Mouse (Mus musculus) adipocyte (in vitro differentiated cells): ENCODE measurements around the gene Psmb6.
"Not testable (repeated sequence)": the region's sequence is repeated elsewhere in the genome, so short reads cannot be mapped to it uniquely, and the experiment has no call there.

Experiments used
- DNase-seq: peaks from one replicate; pipeline ENCODE4 v3.0.0-alpha.2; 2016; ENCODE audit warnings: low spot score

Gene Psmb6

DNA sequence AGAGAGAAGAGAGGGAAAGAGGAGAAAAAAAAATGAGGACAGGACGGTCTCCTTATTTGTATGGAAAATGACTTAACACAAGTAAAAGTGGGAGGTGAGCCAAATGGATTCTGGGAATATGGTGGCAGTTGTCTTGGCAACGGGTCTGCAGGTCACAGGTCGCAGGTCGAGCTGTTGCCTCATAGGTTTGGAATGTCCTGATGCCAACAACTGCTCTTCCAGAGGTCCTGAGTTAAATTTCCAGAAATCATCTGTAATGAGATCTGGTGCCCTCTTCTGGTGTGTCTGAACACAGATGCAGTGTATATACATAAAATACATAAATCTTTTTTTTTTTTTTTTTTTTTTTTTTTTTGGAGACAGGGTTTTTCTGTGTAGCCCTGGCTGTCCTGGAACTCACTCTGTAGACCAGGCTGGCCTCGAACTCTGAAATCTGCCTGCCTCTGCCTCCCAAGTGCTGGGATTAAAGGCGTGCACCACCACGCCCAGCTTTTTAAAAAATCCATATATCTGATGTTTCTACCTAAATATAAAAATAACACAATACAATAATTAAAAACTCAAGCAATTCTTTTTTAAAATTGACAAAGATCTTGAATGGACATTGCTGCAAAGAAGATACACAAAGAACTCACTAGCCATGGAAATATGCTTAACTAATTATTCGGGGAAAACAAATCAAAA lies 1.7 kb upstream of the Psmb6 start:
- DNase-seq = peak; percentile 77

DNA sequence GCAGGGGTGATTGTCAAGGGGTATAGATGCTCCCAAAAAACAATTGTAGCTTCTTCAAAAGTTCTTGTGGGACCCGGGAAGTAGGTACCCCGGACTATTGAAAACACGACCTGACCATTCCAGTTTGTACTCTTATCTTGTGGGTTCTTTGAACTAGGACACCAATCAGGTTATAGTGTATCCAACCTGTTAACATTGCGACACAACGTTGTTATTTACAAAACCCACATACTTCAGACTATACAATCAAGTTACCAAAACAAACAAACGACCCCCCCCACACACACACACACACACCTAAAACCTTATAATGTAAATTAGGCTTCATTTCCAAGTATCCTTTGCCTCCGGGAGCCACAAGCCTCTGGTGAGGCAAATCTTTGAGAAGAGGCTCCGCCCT lies 385 bp upstream of the Psmb6 start:
- no peak for DNase-seq

DNA sequence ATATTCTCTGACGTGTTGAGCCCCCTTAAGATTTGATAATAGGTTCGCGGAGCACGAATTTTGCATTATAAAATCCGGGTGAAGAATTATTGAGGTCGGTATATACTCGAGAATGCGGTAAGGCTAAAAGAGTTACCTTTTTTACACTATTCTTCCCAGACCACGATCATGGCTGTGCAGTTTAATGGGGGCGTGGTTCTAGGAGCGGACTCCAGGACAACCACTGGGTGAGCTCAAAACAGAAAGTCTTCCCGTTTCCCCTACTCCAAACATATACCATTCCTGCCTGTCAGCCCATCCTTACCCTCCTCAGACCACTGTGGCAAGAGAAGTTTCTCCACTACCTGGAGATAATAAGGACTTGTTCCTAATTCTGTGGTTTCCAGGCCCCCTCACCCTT lies 559 bp downstream of the Psmb6 start:
- no peak for DNase-seq

DNA sequence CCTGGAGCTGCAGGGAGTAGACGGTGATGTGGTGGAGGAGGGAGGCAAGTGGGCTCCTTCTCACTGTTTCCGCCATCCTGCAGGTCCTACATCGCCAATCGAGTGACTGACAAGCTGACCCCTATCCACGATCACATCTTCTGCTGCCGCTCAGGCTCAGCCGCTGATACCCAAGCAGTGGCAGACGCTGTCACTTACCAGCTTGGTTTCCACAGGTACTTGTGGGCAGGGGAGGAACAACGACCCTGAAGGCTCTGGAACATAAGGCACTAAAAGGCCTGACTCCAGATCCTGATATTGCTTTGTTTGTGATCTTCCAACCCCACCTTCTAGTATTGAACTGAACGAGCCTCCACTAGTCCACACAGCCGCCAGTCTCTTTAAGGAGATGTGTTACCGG lies 1.0 kb downstream of the Psmb6 start:
- no peak for DNase-seq

DNA sequence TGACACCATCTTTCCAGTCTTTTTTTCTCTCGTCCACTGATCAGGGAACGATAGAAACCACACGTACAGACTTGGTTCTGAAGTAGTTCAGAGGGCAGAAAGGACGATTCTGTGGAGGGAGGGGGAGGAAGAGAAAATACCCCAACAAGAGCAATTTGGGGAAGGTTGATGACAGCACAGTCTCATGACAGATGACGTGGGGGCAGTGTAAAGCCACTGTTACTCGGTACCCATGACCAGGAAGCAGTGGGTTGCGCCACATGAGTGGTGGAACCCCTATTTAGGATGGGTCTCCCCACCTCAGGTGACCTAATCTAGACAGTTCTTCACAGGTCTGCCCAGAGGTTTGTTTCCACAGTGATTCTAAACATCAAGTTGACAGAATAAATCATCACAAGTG lies 3.4 kb downstream of the Psmb6 start:
- no peak for DNase-seq

DNA sequence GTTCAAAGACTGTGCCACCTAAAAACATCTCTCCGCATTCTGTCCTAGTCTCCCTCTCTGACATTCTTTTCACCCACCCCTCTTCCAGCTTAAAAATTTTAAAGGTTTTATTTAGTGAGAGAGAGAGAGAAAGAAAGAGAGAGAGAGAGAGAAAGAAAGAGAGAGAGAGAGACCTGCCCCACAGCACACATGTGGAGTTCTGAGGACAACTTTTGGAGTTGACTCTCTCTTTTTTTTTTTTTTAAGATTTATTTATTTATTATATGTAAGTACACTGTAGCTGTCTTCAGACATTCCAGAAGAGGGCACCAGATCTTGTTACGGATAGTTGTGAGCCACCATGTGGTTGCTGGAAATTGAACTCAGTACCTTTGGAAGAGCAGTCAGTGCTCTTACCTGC lies 5.9 kb downstream of the Psmb6 start:
- not testable (repeated sequence) for DNase-seq

DNA sequence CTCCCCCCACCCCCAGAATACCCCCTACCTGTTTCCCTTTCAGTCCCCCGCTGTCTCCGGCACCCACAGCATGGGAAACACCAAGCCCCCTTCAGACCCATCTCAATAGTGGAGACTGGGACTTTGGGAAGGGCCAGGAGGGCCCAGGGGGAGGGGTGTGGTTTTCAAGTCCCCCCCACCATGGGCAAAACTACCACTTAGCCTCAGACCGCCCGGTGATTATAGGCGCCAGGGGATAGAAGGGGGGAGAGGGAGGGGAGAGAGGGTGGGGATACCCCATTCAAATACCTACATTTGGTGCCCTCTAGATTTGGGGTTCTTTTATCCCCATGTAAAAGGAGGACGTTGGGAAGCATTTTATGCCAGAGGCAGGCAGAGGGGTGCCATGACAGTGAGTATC lies 7.7 kb downstream of the Psmb6 start, which contains the start of gene Gm40193:
TSS of gene Gm40193 (minus strand) at position 101 of the 400 bp plus-strand sequence.
- DNase-seq = no peak

DNA sequence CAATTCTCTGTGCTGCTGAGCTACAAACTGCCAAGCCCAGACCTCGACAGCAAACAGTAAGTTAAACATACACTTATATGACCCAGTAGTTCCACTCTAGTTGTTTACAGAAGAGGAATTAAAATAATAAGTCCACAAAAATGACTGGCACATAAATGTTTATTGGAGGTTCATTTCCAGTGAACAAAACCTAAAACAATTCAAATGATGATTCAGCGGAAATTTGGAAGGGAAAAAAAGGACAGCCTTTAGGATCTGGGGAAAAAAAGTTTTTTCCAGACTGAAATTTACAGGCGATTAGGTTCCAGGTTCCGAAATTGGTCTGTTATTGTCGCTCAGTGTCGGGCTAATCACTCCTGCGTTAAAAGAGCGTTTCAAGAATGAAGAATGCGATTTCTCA lies 14.3 kb downstream of the Psmb6 start:
- DNase-seq = no peak

DNA sequence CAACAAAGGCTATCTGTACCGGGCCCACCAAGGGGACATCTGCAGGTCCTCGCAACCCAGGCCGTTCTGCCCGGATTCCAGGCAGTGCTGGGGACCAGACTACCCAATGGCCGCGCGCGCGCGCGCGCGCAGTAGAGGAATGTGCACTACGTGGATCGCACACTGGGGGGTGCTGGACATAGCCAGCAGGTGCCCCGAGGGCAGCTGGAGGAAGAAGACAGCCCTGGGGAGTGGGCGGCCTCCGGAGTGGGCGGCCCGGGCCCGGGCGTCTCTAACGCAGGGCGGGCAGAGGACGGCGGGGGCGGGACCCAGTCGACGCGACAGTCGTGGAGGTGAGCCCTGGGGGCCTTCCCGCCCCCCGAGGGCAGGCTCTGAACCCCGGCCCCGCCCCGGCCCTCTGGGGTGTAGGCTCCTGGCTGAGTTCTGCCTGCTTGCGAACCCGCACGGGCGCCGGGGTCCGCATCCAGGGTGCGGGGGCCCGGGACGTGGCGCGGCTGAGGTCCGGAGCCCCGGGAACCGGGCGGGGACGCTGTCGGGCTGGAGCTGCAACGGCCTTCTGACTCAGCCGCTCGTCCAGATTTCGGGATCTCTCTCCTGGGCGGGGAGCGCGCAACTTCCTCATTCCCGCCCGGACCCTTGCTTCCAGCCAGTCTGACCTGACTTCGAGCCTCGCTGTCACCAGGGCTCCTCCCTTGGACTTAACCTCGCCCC lies 14.9 kb downstream of the Psmb6 start, which contains the start of gene Pld2:
TSS of gene Pld2 (plus strand) at position 188 of the 711 bp plus-strand sequence.
- DNase-seq = peak; percentile 89

DNA sequence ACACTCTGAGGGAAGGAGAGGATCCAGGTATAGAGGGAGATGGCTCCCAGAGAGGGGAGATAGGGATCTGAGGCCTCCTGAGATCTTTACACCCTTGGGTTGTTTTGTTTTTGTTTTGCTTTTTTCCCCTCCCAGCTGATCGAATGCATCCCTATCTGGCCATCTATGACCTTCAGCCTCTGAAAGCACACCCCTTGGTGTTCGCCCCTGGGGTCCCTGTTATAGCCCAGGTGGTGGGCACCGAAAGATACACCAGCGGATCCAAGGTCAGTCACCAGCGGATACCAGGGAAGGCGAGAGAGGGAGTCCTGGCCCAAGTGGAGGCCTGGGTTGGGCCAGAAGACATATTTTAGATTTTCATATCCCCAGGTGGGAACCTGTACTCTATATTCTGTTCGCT lies 15.8 kb downstream of the Psmb6 start:
- DNase-seq = no peak

DNA sequence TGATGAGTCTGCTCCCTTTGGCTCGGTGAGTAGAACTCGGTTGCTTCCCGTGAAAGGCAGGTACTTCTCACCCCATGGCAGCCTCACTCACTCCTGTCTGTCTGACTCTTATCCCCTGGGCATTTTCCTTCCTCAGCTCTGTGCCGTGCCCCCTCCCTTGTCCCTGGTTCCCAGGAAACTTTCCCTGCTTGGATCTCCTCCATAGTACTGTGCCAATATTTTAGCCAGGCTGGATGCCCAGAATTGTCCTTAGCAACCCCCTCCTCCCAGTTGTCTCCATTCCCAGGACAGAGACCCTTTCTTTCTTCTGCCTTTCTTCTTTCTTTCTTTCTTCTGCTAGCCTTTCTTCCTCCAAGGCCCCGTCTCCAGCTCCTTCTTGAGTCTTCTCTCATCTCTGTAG lies 16.2 kb downstream of the Psmb6 start:
- peak; percentile 62 for DNase-seq

DNA sequence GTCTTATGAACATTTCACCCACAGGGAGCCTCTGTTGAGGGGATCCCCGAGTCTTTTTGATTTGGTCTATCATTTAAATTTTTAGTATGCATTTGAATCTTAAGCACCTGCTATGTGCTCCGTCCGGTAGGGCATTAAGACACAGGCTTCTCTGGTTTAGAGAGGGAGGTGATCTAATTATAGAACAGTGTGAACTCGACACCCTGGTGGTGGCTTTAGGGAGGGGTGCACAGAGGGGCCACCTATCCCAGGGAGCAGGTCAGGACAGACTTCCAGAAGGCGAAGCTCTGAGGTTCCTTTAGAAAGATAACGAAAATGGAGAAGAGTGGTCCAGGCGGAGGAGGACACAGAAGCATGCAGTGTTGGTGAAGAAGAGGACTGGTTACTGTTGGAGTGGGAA lies 19.3 kb downstream of the Psmb6 start:
- no peak for DNase-seq

DNA sequence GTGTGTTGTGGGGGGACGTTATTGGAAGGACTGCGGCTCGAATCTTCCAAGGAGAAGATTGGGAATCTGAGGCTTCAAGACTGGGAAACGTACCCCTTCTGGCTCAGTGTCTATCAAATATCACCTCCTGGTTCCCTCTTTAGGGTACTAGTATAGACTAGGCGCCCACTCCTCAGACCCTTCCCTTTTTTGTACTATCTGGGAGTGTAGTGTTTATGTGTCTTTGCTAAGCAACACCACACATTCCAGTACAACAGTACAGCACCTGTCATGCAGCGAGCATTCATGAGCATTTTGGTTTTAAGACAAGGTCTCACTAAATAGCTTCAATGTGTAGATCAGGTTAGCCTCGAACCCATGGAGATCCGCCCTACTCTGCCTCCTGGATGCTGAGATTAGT lies 26.4 kb downstream of the Psmb6 start:
- no peak for DNase-seq

DNA sequence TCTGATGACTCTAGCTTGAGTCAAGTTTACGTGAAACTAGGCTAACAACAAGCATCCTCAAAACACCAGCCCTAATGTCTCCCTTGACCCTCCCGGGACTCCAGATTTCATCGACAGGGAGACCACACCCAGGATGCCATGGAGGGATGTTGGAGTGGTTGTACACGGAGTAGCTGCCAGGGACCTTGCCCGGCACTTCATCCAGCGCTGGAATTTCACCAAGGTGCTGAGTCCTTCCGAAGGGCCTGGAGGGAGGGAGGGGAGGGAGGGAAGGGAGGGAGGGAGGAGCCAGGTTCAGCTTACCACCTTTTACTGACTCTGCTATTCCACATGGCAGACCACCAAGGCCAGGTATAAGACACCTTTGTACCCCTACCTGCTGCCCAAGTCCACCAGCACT lies 28.8 kb downstream of the Psmb6 start:
- DNase-seq = no peak

DNA sequence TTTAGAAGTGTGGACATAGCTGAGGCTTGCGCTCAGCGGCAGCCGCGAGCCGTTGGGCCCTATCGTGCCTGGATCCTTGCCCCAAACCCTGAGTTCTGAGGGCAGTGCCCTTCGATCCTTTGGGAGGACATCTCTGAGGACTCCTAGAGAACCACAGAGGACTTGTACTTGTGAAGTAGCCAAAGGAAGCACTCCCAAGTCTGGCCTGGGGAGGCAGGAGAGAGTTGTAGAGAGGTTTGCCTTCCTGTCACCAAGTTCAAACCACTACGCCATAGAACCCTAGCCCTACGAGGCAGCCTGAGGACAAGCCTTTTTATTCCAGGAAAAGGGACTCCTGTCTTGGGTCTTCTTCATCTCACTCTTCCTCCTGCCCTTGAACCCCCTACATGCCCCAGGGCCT lies 32.4 kb downstream of the Psmb6 start:
- DNase-seq = no peak

DNA sequence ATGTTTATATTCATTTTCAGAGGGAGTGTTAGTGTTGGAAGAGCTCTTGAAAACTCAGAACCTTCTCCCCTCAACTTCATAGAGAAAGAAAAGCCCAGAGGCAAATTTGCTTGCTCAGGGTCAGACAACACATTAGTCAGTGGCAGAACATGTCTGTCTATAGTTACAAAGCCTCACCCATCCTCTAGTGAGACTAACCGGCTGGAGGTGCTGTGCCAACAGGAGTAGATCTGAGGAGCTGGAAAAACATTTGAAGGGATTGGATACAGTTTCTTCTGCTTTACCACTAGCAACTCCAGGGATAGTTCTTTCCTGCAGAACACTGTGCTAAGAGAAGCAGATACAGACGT lies 36.7 kb downstream of the Psmb6 start:
- DNase-seq = no peak

DNA sequence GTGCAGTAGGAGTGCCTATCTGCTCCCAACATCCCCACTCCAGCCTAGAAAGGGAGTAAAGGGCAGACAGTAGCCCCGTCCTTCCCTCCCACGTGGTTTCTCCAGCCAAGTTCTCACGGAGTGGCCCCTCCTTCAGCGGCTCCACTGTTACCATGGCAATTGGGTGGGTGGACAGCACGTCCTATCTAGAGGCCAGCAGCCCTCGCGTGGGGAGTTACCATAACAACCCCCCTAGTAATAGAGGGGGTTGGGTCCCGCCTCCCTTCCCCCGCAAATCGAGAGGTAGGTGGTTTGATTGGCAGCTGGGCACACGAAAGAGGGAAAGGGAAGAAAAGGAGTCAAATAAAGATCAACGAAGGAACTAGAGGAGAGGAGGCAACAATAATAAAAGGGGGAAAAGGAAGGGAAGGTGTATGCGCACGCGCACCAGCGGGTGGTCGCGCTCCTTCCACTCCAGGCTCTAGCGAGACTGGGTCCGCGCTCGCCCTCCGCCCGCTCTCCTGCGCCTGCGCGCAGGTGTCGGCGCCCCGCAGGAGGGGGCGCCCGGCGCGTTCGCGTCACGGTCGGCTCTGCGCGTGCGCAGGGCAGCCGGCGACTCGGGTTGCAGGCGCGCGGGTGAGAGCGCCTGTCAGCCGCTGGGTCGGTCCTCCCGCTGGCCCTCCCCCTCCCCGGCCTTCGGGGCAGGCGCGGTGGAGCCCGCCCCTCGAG lies 37.3 kb downstream of the Psmb6 start, which contains the start of gene Mink1:
TSS of gene Mink1 (plus strand) at position 595 of the 708 bp plus-strand sequence.
- peak; percentile 94 for DNase-seq

DNA sequence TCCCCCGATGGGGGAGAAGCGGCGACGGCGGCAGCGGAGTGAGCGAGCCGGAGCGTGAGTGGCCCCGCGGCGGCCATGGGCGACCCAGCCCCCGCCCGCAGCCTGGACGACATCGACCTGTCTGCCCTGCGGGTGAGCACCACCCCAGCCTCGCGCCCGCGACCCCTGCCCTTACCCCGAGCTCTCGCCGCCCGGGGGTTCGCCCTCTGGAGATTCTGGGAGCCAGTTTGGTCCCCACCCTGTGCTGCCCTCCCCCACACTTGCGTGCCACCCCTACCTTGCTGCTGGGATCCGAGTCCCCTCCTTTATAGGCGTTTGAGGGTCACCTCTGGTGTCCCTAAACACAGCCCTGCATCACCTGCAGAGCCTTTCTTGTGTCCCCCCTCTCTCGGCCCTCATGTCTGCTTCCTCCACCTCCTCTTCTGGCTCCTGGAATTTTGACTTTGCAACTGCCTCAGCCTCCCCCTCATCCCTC lies 37.9 kb downstream of the Psmb6 start:
- DNase-seq = no peak

DNA sequence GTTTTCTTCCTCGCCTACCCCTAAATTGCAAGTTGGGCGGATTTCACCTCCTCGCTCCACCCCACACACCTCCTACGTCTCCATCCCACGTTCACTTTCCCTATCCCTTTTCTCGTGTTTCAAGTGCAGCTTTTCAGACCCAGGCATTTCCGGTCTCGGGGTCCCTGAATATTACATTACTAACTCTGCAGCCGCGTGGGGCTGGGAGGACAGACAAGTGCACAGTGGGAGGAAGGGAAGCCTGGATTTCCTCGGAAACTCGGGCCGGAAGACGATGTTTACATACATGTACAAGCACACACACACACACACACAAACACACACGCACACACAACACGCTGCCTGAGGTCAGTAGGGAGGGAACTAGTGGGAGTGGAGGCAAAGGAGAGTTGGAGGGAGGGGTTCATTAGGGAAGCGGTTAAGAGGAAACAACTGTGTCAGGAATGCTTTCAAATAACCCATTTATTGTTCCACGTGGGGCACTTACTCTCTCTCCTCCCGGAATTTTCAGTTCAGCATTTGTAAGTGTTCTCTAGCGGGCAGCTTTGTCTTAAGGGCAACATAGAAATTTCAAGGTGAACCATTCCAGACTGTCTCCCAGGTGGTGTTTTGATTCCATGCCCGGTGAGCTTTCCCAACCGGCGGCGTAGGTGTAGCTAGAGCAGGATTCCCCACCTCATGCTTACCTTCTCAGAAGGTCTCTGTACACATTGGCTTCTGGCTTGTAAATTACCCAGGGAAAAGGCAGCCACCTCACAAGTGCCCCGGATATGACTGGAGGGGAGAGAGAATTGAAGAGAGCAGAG lies 38.5 kb downstream of the Psmb6 start:
- peak; percentile 22 for DNase-seq

DNA sequence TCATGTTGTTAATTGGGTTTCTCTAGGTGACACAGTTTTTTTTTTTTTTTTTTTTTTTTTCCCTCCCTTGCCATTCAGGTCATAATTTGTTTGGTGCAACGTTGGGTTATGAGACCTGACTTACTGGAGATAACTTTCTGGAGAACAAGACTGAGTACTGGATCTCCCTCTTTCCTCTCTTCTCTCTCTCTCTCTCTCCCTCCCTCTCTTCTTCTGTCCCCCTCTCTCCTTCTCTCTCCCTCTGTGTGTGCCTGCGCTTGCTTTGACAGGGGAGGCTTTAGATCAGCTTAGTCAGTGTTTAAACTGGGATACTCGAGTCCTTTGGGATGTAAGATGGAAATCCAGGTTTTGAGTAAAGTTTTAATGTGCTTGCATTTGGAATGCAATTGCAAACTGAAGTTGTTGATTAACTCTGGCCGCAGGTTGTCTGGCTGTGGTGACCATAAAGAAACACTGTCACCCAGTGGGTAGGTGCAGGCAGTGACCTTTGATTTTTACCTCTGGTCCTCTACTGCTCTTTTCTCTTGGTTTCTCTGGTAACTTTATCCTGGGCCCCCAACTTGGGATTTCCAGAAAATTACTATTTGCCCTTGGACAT lies 39.2 kb downstream of the Psmb6 start:
- no peak for DNase-seq

DNA sequence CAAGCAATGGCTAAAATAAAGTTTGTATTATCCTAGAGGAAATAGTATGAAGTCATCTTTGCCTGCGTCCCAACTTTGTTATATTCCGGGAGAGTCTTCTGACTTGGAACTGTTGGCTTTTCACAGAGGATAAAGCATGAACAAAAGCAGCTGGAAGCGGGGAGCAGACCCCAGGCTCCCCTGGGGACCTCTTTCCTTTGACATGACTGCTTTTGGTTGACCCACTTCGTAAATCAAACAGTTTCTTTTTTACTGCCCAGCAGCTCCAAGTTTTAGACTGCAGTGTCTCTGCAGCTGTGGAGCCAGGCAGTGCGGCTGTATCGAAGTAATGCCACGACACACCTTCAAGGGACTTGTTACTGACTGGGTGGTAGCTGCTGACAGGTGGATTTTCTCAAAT lies 41.4 kb downstream of the Psmb6 start:
- DNase-seq = no peak

DNA sequence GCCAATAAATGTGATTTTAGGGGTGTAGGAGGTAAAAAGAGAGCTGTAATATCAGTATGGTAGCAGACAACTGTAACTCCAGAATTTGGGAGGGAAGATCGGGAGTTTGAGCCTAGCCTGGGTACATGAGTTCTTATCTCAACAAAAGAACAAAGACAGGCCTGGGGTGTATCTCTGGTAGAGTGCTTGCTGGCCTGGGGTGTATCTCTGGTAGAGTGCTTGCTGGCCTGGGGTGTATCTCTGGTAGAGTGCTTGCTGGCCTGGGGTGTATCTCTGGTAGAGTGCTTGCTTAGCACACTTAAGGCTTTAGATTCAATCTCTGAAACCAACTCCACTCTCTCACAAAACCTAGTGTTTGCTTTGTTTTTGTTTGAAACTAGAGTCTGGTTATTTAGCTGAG lies 45.4 kb downstream of the Psmb6 start:
- not testable (repeated sequence) for DNase-seq
